Mouse (Mus musculus) MEL (cell line): ENCODE measurements at regions not wholly inside any gene's neighbourhood (a gene's known extent, or its start where the extent isn't known, plus 50 kb on each side); places are given as distances from the start of the nearest gene placed in this dataset.

Source experiments
- DNase-seq: peaks from one replicate; pipeline ENCODE4 v3.0.0; 2011; ENCODE audit warnings: low read depth, low spot score
- H3K27ac ChIP-seq: 2 replicates; pipeline ENCODE4 v1.5.1; 2012; ENCODE audit warnings: low read depth, mild to moderate bottlenecking, control low read depth, low read length, moderate library complexity; ENCODE audit not compliant: control insufficient read depth
- H3K27me3 ChIP-seq, 2 experiments: fragments of 150-350 bp in 1 of 2; sonication (generic) in 1 of 2; 2 replicates each; pipeline ENCODE4 v1.6.1; 2012; ENCODE audit warnings: low read length in 2 of 2, mild to moderate bottlenecking in 2 of 2, improper control_type of control experiment in 1 of 2, moderate library complexity in 1 of 2; ENCODE audit not compliant: insufficient read depth in 2 of 2, control insufficient read depth in 1 of 2
- H3K36me3 ChIP-seq, 2 experiments: 2 replicates each; pipeline ENCODE4 v1.6.1; 2012 to 2014; ENCODE audit warnings: low read length in 2 of 2, improper control_type of control experiment in 1 of 2, inconsistent platforms in 1 of 2, mild to moderate bottlenecking in 1 of 2; ENCODE audit not compliant: insufficient read depth in 2 of 2, control insufficient read depth in 1 of 2
- H3K4me1 ChIP-seq, 2 experiments: fragments of 150-350 bp in 1 of 2; sonication (generic) in 1 of 2; 2 replicates each; pipeline ENCODE4 v1.6.1; 2012; ENCODE audit warnings: low read length in 2 of 2, improper control_type of control experiment in 1 of 2, mild to moderate bottlenecking in 1 of 2; ENCODE audit not compliant: insufficient read depth in 2 of 2, control insufficient read depth in 1 of 2
- H3K4me3 ChIP-seq, 2 experiments: fragments of 150-350 bp in 1 of 2; sonication (generic) in 1 of 2; 2 replicates each; pipeline ENCODE4 v1.5.1; 2012; ENCODE audit warnings: low read depth in 2 of 2, low read length in 2 of 2, mild to moderate bottlenecking in 2 of 2, moderate library complexity in 2 of 2, control low read depth in 1 of 2, improper control_type of control experiment in 1 of 2; ENCODE audit not compliant: control insufficient read depth in 1 of 2, insufficient read depth in 1 of 2
- H3K79me2 ChIP-seq: 2 replicates; pipeline ENCODE4 v1.6.1; 2012; ENCODE audit warnings: mild to moderate bottlenecking, low read length, moderate library complexity; ENCODE audit not compliant: control insufficient read depth, poor library complexity, insufficient read depth
- H3K9ac ChIP-seq: 2 replicates; pipeline ENCODE4 v1.6.1; 2012; ENCODE audit warnings: low read depth, mild to moderate bottlenecking, control low read depth, low read length, moderate library complexity; ENCODE audit not compliant: control insufficient read depth, poor library complexity, severe bottlenecking
- H3K9me3 ChIP-seq: fragments of 150-350 bp; sonication (generic); replicated peaks from 2 replicates; pipeline ENCODE4 v1.6.1; 2012; ENCODE audit warnings: mild to moderate bottlenecking, low read length, improper control_type of control experiment, moderate library complexity; ENCODE audit not compliant: insufficient read depth
- GATA1 ChIP-seq: IDR thresholded peaks from 2 replicates; pipeline ENCODE4 v1.6.1; 2011; ENCODE audit warnings: low read depth, low read length, improper control_type of control experiment
- HCFC1 ChIP-seq: IDR thresholded peaks from 2 replicates; pipeline ENCODE4 v1.6.1; 2012; ENCODE audit warnings: low read depth, mild to moderate bottlenecking, inconsistent platforms, low read length, improper control_type of control experiment, moderate library complexity
- MEF2A ChIP-seq: IDR thresholded peaks from 2 replicates; pipeline ENCODE4 v1.6.1; 2014; ENCODE audit warnings: low read depth, mild to moderate bottlenecking, inconsistent platforms, low read length, improper control_type of control experiment; ENCODE audit not compliant: poor library complexity, insufficient replicate concordance, severe bottlenecking; ENCODE audit errors: extremely low read depth
- MYB ChIP-seq: IDR thresholded peaks from 2 replicates; pipeline ENCODE4 v1.6.1; 2011; ENCODE audit warnings: mild to moderate bottlenecking, low read depth, low read length, improper control_type of control experiment
- NELFE ChIP-seq: IDR thresholded peaks from 2 replicates; pipeline ENCODE4 v1.6.1; 2011; ENCODE audit warnings: low read depth, low read length, improper control_type of control experiment
- NRF1 ChIP-seq: IDR thresholded peaks from 2 replicates; pipeline ENCODE4 v1.6.1; 2014; ENCODE audit warnings: low read depth, mild to moderate bottlenecking, inconsistent platforms, low read length, improper control_type of control experiment, moderate library complexity; ENCODE audit not compliant: poor library complexity, insufficient read depth, severe bottlenecking
- POLR2AphosphoS2 ChIP-seq: IDR thresholded peaks from 2 replicates; pipeline ENCODE4 v1.6.1; 2011; ENCODE audit warnings: low read length, improper control_type of control experiment
- POLR2AphosphoS5 ChIP-seq: IDR thresholded peaks from 2 replicates; pipeline ENCODE4 v1.6.1; 2012; ENCODE audit warnings: low read depth, borderline replicate concordance, mild to moderate bottlenecking, inconsistent platforms, low read length, moderate library complexity, mixed read lengths
- RCOR1 ChIP-seq: IDR thresholded peaks from 2 replicates; pipeline ENCODE4 v1.6.1; 2012; ENCODE audit warnings: low read depth, mild to moderate bottlenecking, inconsistent platforms, low read length, improper control_type of control experiment
- SIN3A ChIP-seq: IDR thresholded peaks from 2 replicates; pipeline ENCODE4 v1.6.1; 2012; ENCODE audit warnings: low read length, improper control_type of control experiment, inconsistent platforms
- TAL1 ChIP-seq: IDR thresholded peaks from 2 replicates; pipeline ENCODE4 v1.6.1; 2012; ENCODE audit warnings: mild to moderate bottlenecking, inconsistent platforms, low read length, moderate library complexity, mixed read lengths
- TBP ChIP-seq: IDR thresholded peaks from 2 replicates; pipeline ENCODE4 v1.8.0; 2011; ENCODE audit warnings: low read depth, low read length, improper control_type of control experiment
- UBTF ChIP-seq: IDR thresholded peaks from 2 replicates; pipeline ENCODE4 v1.6.1; 2012; ENCODE audit warnings: low read depth, mild to moderate bottlenecking, inconsistent platforms, low read length, improper control_type of control experiment, moderate library complexity, borderline replicate concordance; ENCODE audit not compliant: insufficient read depth
- USF1 ChIP-seq: IDR thresholded peaks from 2 replicates; pipeline ENCODE4 v1.6.1; 2014; ENCODE audit warnings: low read depth, mild to moderate bottlenecking, inconsistent platforms, low read length, improper control_type of control experiment, moderate library complexity
- USF2 ChIP-seq, 2 experiments: IDR thresholded peaks; 2 replicates each; pipeline ENCODE4 v1.6.1; 2011 to 2012; ENCODE audit warnings: improper control_type of control experiment in 2 of 2, low read length in 2 of 2, borderline replicate concordance in 1 of 2, inconsistent platforms in 1 of 2, low read depth in 1 of 2, mild to moderate bottlenecking in 1 of 2; ENCODE audit not compliant: insufficient read depth in 1 of 2
- ZKSCAN1 ChIP-seq: IDR thresholded peaks from 2 replicates; pipeline ENCODE4 v1.6.1; 2012; ENCODE audit warnings: low read depth, mild to moderate bottlenecking, inconsistent platforms, low read length, improper control_type of control experiment, moderate library complexity
- ZNF384 ChIP-seq: IDR thresholded peaks from 2 replicates; pipeline ENCODE4 v1.6.1; 2012; ENCODE audit warnings: low read depth, mild to moderate bottlenecking, inconsistent platforms, low read length, improper control_type of control experiment

DNA sequence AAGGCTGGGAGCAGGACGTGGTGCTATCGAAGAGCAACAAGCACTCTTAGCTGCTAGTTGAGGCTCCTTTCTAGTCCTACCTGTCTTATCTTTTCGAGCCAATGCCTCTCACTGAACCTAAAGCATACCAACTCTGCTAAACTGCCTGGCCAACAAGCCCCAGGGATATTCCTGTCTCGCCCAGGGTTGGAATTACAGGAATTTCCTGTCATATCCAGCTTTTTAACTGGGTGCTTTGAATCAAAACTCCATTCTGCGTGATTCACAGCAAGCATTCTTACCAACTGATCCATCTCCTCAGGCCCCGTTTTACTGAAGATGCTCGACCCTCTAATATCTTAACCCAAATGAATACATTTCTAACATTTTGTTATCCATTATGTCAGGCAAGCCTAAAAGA is 412.3 kb downstream of the Efna5 start:
- H3K4me3 ChIP-seq = no peak overlapping the region
- no peak for TF ChIP-seq UBTF
- no peak for TF ChIP-seq NRF1
- TF ChIP-seq POLR2AphosphoS2 = no peak
- TF ChIP-seq GATA1 = no peak
- no peak for TF ChIP-seq POLR2AphosphoS5
- TF ChIP-seq MEF2A = no peak
- no peak for TF ChIP-seq RCOR1
- no peak for TF ChIP-seq MYB
- TF ChIP-seq ZKSCAN1 = no peak
- no peak for TF ChIP-seq USF1
- no peak for TF ChIP-seq USF2 (IDR thresholded peaks at IDR 0.05; ENCODE audit: borderline replicate concordance in 1 of 2, insufficient read depth in 1 of 2, low read depth in 1 of 2, low read length in 2 of 2)
- H3K9ac ChIP-seq = no peak overlapping the region

DNA sequence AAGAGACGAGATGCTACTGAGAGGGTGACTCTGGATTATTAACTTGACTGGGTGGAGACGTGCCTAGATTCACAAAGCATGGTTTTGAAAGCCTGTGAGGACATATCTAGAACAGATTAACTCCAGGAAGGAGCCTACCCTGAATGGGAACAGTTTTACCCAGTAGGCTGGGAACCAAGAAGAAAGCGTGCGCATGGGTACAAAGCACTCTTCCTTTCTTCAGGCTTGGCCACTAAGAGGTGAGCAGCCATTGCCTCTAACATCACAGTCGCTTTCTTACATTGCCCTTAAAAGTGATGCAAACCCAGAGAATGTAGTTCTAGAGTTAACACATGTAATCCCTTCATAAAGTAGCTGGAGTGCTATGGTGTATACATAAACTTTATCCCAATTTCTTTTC is 414.0 kb downstream of the Efna5 start:
- no peaks in the 10 kb centered on the region for H3K4me1 ChIP-seq
- H3K27ac ChIP-seq = no peak overlapping the region
- H3K27me3 ChIP-seq = no peaks in the 10 kb centered on the region
- no peak overlapping the region for H3K9ac ChIP-seq
- no peak overlapping the region for H3K4me3 ChIP-seq
- TF ChIP-seq TAL1 (no peak), USF1 (no peak), TBP (no peak), HCFC1 (no peak), NELFE (no peak), SIN3A (no peak), ZNF384 (no peak)
- H3K79me2 ChIP-seq = no peaks in the 10 kb centered on the region
- no peak for DNase-seq
- no peaks in the 10 kb centered on the region for H3K9me3 ChIP-seq
- H3K36me3 ChIP-seq = no peaks in the 10 kb centered on the region

More for the DNA sequence above, 412.3 kb downstream of the Efna5 start:
- H3K9me3 ChIP-seq = no peaks in the 10 kb centered on the region
- no peak for DNase-seq
- H3K27me3 ChIP-seq = no peaks in the 10 kb centered on the region
- H3K4me1 ChIP-seq = no peaks in the 10 kb centered on the region
- H3K27ac ChIP-seq = no peak overlapping the region
- no peaks in the 10 kb centered on the region for H3K79me2 ChIP-seq
- no peaks in the 10 kb centered on the region for H3K36me3 ChIP-seq
